Mouse (Mus musculus) liver, embryonic 11.5 days (tissue): ENCODE results near the gene Hes6. TPM values are rescaled to one million over a fixed set of nuclear protein-coding genes. Genes with fewer than 3 reads are reported as not detected.

ENCODE experiments used
- ATAC-seq: fragments of 200-750 bp; cut with Nextera tagmentation; replicated peaks from 2 replicates; pipeline ENCODE4 v1.8.0; 2017; ENCODE audit warnings: moderate number of reproducible peaks, mild to moderate bottlenecking, moderate TSS enrichment, moderate library complexity; ENCODE audit not compliant: low FRiP score
- DNase-seq: peaks from one replicate; pipeline ENCODE4 v3.0.0-alpha.2; 2017; ENCODE audit warnings: low spot score
- H3K27ac ChIP-seq: fragments of 300-500 bp; sonication (generic); 2 replicates; pipeline ENCODE4 v1.5.1; 2014; ENCODE audit warnings: mild to moderate bottlenecking, low read depth, low read length, control low read depth
- H3K27me3 ChIP-seq: fragments of 300-500 bp; sonication (generic); replicated peaks from 2 replicates; pipeline ENCODE4 v1.6.1; 2014; ENCODE audit warnings: low read length, mixed read lengths; ENCODE audit not compliant: control insufficient read depth, insufficient read depth
- H3K36me3 ChIP-seq: fragments of 300-500 bp; sonication (generic); 2 replicates; pipeline ENCODE4 v1.6.1; 2014; ENCODE audit warnings: mild to moderate bottlenecking, low read length, moderate library complexity, mixed read lengths; ENCODE audit not compliant: control insufficient read depth, insufficient read depth
- H3K4me1 ChIP-seq: fragments of 300-500 bp; sonication (generic); replicated peaks from 2 replicates; pipeline ENCODE4 v1.6.1; 2014; ENCODE audit warnings: low read length, mixed read lengths; ENCODE audit not compliant: control insufficient read depth, insufficient read depth
- H3K4me2 ChIP-seq: fragments of 300-500 bp; sonication (generic); 2 replicates; pipeline ENCODE4 v1.6.1; 2014; ENCODE audit warnings: mild to moderate bottlenecking, control low read depth, moderate library complexity
- H3K4me3 ChIP-seq: fragments of 300-500 bp; sonication (generic); 2 replicates; pipeline ENCODE4 v1.5.1; 2014; ENCODE audit warnings: low read depth, low read length, control low read depth
- H3K9ac ChIP-seq: fragments of 300-500 bp; sonication (generic); 2 replicates; pipeline ENCODE4 v1.6.1; 2014; ENCODE audit warnings: low read depth, low read length, control low read depth
- H3K9me3 ChIP-seq: fragments of 300-500 bp; sonication (generic); 2 replicates; pipeline ENCODE4 v1.6.1; 2016; ENCODE audit warnings: low read length, inconsistent platforms, mixed read lengths; ENCODE audit not compliant: control insufficient read depth
- WGBS: fragments of 180-500 bp; shearing (Covaris S2); extraction: QIAGEN DNeasy Blood & Tissue Kit; methylation state at CpG from one replicate; pipeline ENCODE4 v1.1.7; 2014; 5-methylcytosine and 5-hydroxymethylcytosine counted together
- polyA plus RNA-seq: library from polyadenylated mRNA; unstranded; fragments of >200 nt; fragmentation: Nextera tagmentation; extraction: Ambion mirVana; gene quantifications from 2 replicates; pipeline ENCODE4 v1.2.1, GENCODE M21; 2014

The Hes6 gene
- polyA plus RNA-seq, 1 experiment from 2014 or later = 51.8 TPM

DNA sequence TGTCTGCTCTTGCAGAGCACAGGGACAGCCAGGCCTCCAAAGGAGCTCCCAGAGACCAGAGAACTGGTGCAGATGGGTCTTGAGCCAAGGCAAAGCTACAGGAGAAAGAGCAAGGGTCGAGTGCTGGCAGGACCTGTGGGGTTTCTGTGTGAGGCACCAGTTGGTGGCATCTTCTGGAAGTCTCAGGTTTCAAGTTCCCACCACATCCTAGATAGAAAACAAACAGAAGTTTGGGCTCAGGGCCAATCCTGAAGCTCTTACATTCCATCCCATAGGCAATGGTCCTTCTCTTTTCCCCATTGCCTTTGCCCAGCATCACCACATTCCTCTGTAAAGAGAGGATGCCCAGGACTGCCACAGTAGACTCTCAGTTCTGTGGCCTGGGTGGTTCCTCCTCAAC is 8.9 kb downstream of the Hes6 start:
- WGBS = 30% methylated on average over 1 of the region's 1 CpGs
- Histone ChIP-seq H3K27ac (no peak overlapping the region), H3K9ac (no peak overlapping the region), H3K4me3 (no peak overlapping the region), H3K27me3 (peaks cover 8% of the 10 kb centered on the region), H3K4me1 (no peaks in the 10 kb centered on the region), H3K9me3 (no peaks in the 10 kb centered on the region), H3K36me3 (no peaks in the 10 kb centered on the region), H3K4me2 (no peak overlapping the region)
- DNase-seq (no peak), ATAC-seq (no peak)

GRCm38 (mm10) chr1:91398260-91399062 is 15.4 kb downstream of the Hes6 start, which contains the start of gene Ilkap:
Gene Ilkap (minus strand): TSS chr1:91398815.
- Histone ChIP-seq H3K36me3 (peaks cover 18% of the 10 kb centered on the region; the same call in 1 of the 2 replicates), H3K9ac (peak within 1 kb of the TSS; percentile 90), H3K27me3 (no peaks in the 10 kb centered on the region), H3K27ac (peak within 1 kb of the TSS; percentile 89), H3K4me1 (peaks cover 12% of the 10 kb centered on the region; the same call in 1 of the 2 replicates), H3K4me3 (peak within 1 kb of the TSS; percentile 84), H3K4me2 (peak within 1 kb of the TSS; percentile 90), H3K9me3 (no peaks in the 10 kb centered on the region)
- ATAC-seq (peak; percentile 96), DNase-seq (peak; percentile 85)
- WGBS = under 1% methylated on average over 90 of the region's 91 CpGs

GRCm38 (mm10) chr1:91397927-91398259 is 15.9 kb downstream of the Hes6 start:
- Histone ChIP-seq H3K36me3 (peaks cover 18% of the 10 kb centered on the region; the same call in 1 of the 2 replicates), H3K27me3 (no peaks in the 10 kb centered on the region), H3K27ac (peak overlapping the region; percentile 89), H3K4me2 (peak overlapping the region; percentile 90), H3K9me3 (no peaks in the 10 kb centered on the region), H3K4me1 (peaks cover 12% of the 10 kb centered on the region; the same call in 1 of the 2 replicates), H3K4me3 (peak overlapping the region; percentile 84), H3K9ac (peak overlapping the region; percentile 90)
- DNase-seq = no peak
- 1% methylated on average over 12 of the region's 12 CpGs for WGBS
- ATAC-seq = no peak

- H3K4me3 ChIP-seq = no peak overlapping the region
- H3K27me3 ChIP-seq = no peaks in the 10 kb centered on the region
- H3K9me3 ChIP-seq = no peaks in the 10 kb centered on the region
- H3K9ac ChIP-seq = no peak overlapping the region
- no peak overlapping the region for H3K4me2 ChIP-seq
- ATAC-seq (no peak), DNase-seq (no peak)
- WGBS = 91% methylated on average over 5 of the region's 5 CpGs
- H3K36me3 ChIP-seq = peaks cover 44% of the 10 kb centered on the region
- H3K4me1 ChIP-seq = no peaks in the 10 kb centered on the region
- no peak overlapping the region for H3K27ac ChIP-seq
Measured at GRCm38 (mm10) chr1:91390369-91390768, 23.5 kb downstream of the Hes6 start.

DNA sequence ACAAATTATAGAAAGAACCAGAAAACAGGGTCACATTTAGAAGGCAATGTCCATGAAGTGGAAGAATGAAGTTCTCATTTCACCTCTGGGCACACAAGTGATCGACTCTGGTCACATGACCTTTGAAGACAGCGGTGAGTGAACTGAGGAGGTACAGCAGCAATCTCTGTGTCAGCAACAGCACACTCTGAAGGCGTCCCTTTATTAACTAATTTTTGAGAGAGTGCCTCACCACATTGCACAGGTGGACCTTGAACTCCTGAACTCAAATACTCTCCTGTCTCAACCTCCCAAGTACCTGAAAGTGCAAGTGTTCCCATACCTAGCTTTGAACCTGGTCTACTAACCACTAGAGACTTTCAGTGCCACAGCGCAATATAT is 32.8 kb downstream of the Hes6 start:
- Histone ChIP-seq H3K36me3 (peaks cover 61% of the 10 kb centered on the region), H3K4me3 (no peak overlapping the region), H3K27me3 (no peaks in the 10 kb centered on the region), H3K4me2 (no peak overlapping the region), H3K27ac (no peak overlapping the region), H3K9me3 (no peaks in the 10 kb centered on the region), H3K9ac (no peak overlapping the region), H3K4me1 (no peaks in the 10 kb centered on the region)
- DNase-seq = no peak
- no peak for ATAC-seq
- WGBS = 93% methylated on average over 4 of the region's 4 CpGs

- Histone ChIP-seq H3K9me3 (no peaks in the 10 kb centered on the region), H3K4me3 (no peak overlapping the region), H3K4me1 (no peaks in the 10 kb centered on the region), H3K9ac (no peak overlapping the region), H3K4me2 (no peak overlapping the region), H3K36me3 (peaks cover 66% of the 10 kb centered on the region), H3K27ac (no peak overlapping the region), H3K27me3 (no peaks in the 10 kb centered on the region)
- peak; percentile 56 for DNase-seq
- ATAC-seq = peak; percentile 74
- 68% methylated on average over 7 of the region's 7 CpGs for WGBS
Measured at GRCm38 (mm10) chr1:91380453-91381090, 33.3 kb downstream of the Hes6 start.

DNA sequence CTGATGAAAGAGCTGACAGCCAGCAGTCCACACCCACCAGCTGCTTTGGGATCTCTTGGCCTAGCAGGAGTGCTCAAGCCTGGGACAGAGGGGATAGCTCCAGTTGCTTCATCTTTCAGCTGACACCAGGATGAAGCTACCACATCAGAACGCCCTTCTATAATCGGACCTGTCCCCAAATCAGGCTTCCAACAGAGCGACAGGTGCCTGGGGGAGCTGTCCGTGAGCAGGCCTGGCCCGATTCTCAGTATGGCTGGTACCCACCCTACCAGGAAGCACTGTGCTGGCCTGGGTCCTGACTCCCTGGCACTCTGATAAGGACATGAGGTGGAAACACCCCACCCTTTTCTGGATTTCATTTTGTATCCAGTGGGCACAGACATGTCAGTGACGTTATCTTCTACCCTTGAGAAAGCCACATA is 40.4 kb downstream of the Hes6 start:
- ATAC-seq (peak; percentile 86), DNase-seq (no peak)
- 67% methylated on average over 6 of the region's 6 CpGs for WGBS
- peaks cover 58% of the 10 kb centered on the region for H3K36me3 ChIP-seq
- H3K27me3 ChIP-seq = no peaks in the 10 kb centered on the region
- no peaks in the 10 kb centered on the region for H3K9me3 ChIP-seq
- no peaks in the 10 kb centered on the region; the same call in none of the 2 replicates for H3K4me1 ChIP-seq
- H3K27ac ChIP-seq = peak overlapping the region; percentile 35; the same call in 1 of the 2 replicates
- no peak overlapping the region for H3K9ac ChIP-seq
- no peak overlapping the region for H3K4me3 ChIP-seq
- no peak overlapping the region for H3K4me2 ChIP-seq

DNA sequence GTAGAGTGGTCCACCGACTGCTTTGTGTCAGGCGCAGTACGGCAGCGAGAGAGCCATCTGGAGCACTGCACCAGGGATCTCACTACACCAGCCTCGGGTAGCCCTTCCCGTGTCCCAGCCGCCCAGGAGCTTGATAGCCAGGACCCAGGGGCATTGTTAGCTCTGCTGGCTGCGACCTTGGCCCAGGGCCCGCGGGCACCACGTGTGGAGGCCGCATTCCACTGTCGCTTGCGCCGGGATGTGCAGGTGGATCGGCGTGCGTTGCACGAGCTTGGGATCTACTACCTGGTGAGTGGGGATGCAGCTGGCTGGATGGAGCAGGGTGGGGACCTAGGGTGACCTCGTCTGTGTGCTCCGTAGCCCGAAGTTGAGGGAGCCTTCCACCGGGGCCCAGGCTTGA is 43.8 kb downstream of the Hes6 start:
- no peak overlapping the region for H3K9ac ChIP-seq
- peaks cover 37% of the 10 kb centered on the region for H3K36me3 ChIP-seq
- no peak overlapping the region for H3K4me2 ChIP-seq
- peaks cover 4% of the 10 kb centered on the region; the same call in 1 of the 2 replicates for H3K27me3 ChIP-seq
- WGBS = 89% methylated on average over 23 of the region's 23 CpGs
- H3K27ac ChIP-seq = no peak overlapping the region
- ATAC-seq (no peak), DNase-seq (no peak)
- no peaks in the 10 kb centered on the region for H3K9me3 ChIP-seq
- H3K4me1 ChIP-seq = peaks cover 17% of the 10 kb centered on the region
- no peak overlapping the region for H3K4me3 ChIP-seq
